Mouse (Mus musculus) neutrophil, adult 5-6 weeks (primary cell): ENCODE results near the gene Btbd35f25. TPM values are rescaled to one million over a fixed set of nuclear protein-coding genes. Genes with fewer than 3 reads are reported as not detected.
"Not testable (repeated sequence)": the region's sequence is repeated elsewhere in the genome, so short reads cannot be mapped to it uniquely, and the experiment has no call there.

ENCODE experiments used
- ATAC-seq: fragments of 151-379, 151-347 bp; 2 replicates; pipeline ENCODE4 v1.8.0; 2017; ENCODE audit warnings: mild to moderate bottlenecking, moderate TSS enrichment; ENCODE audit not compliant: insufficient number of reproducible peaks, poor library complexity, low FRiP score, severe bottlenecking; ENCODE audit errors: extremely low read depth
- total RNA-seq: library from RNA; stranded (forward); fragments of 200-1000 nt; gene quantifications from 2 replicates; pipeline ENCODE4 v1.2.3, GENCODE M21; 2017

Gene Btbd35f25
- not detected in 2 replicates for total RNA-seq

- not testable (repeated sequence) for ATAC-seq
Observed at GRCm38 (mm10) chrX:31717056-31717455, at the start of gene Btbd35f25. TSS of gene Btbd35f25 (minus strand) at chrX:31717156.

- ATAC-seq, result no peak
Observed at GRCm38 (mm10) chrX:31766255-31766654, 49.3 kb upstream of the Btbd35f25 start.

- ATAC-seq, result no peak
Observed at GRCm38 (mm10) chrX:31764001-31764400, 47.0 kb upstream of the Btbd35f25 start.

DNA sequence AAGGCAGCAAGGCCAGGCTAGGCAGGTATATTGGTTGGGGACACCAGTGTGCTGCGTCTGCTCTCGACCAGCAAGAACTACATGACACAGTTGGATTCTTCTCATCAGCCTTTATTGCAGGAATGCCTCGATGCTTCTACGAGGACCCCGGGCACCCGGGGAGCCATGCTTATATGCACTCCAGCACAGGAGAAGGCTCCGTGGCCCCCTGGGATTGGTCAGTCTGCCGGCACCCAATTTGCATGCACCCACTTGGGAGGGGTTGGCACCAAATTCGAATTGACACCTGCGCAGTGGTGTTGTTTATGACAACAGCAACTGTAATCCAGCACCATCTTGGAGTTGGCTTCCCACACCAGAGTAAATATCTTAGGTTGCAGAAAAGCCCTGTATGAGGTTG is 28.1 kb upstream of the Btbd35f25 start:
- ATAC-seq, result no peak

DNA sequence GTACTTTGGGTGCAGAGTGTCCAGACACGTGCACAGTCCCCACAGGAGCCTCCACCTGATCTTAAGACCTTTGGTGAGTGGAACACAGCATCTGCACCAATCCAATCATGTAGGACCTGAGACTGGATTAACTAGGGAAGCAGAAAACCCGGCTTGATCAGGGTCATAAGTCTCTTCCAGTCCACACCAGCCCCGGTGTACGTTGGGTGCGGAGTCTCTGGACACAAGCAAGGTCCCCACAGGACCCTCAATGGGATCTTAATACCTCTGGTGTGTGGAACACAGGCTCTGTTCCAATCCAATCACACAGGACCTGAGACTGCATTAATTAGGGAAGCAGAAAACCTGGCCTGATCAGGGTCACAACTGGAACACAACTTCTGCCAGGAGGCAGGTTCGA is 20.0 kb upstream of the Btbd35f25 start:
- ATAC-seq, result no peak

Other genes starting within 250 kb of the Btbd35f25 start
- gene Gm21883, start 142.9 kb downstream of the Btbd35f25 start, total RNA-seq, result not detected in 2 replicates
- gene Spin2e, start 98.2 kb downstream of the Btbd35f25 start, total RNA-seq, result not detected in 2 replicates
- not detected in 2 replicates for gene Gm21637, start 244.9 kb upstream of the Btbd35f25 start, total RNA-seq